Comparison of ENCODE assay signal across 9 mouse cellular contexts in the genomic region with DNA sequence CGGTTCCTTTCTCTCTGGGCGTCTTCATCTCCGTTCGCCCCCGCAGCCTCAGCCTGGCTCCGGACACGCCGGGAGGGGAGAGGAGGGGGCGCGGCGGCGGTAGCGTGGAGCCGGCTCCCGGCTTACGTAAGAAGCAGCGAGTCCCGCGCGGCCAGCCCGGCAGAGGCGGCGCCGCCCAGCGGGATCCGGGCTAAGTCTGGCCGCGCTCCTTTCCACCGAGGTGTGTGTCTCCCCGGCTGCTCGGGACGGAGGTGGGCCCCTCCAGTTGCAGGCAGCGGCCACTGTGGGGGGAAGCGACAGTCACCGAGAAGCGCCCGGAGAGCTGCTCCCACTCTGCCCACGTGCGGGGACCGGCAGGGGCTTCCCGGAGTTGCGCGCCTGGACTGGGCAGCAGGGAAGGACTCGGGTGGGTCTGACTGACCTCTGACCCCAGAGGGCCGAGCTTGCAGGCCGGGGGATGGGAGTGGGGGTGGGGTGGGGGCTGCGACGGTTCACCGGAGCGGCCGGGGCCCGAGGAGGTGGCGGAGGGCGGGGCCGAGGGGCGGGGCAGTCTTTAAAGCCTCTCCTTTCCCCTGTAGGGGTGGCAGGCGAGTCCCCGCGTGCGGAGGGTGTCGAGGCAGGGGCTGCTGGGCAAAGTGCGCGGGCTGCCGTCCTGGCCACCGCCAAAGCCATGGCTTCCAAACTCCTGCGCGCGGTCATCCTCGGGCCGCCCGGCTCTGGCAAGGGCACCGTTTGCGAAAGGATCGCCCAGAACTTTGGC. TPM values are rescaled to one million over a fixed set of nuclear protein-coding genes. Genes with fewer than 3 reads are reported as not detected.
DNase-seq lines count a peak whose midpoint lies in the region; ATAC-seq lines count a peak whose summit lies in the region.
"Had no signal": no experiment of that assay in that cellular context is flagged by ENCODE, and none has a peak within 500 bp of the region (broad histone marks: within the 10 kb centered on the region; RNA-seq: fewer than 3 reads in every experiment).

A gene (plus strand): TSS at position 127 of the 760 bp plus-strand sequence.

- H3K4me2 ChIP-seq in hindbrain, embryonic 11.5 days (replicated peaks; ENCODE audit: low read depth, low read length): peak within 1 kb of the TSS; percentile 99

- peak within 1 kb of the TSS; percentile 42 for H3K27ac ChIP-seq in hindbrain, embryonic 11.5 days (ENCODE audit: low read depth, low read length)
- H3K27ac ChIP-seq: macrophage had no signal

- peak; percentile 88 for ATAC-seq in hindbrain, embryonic 11.5 days (ENCODE audit: low FRiP score)
- ATAC-seq in activated CD4-positive, CD25-positive, alpha-beta regulatory T cell, adult 4 months: no peak

- H3K9me3 ChIP-seq in hindbrain, embryonic 11.5 days (ENCODE audit: control insufficient read depth, low read length): no peaks in the 10 kb centered on the region

- H3K4me1 ChIP-seq in hindbrain, embryonic 11.5 days (replicated peaks; ENCODE audit: control insufficient read depth, insufficient read depth, low read length): no peaks in the 10 kb centered on the region; the same call in 1 of the 2 replicates

- peak within 1 kb of the TSS; percentile 79 for H3K9ac ChIP-seq in hindbrain, embryonic 11.5 days (ENCODE audit: low read depth, low read length)

- no peaks in the 10 kb centered on the region for H3K36me3 ChIP-seq in hindbrain, embryonic 11.5 days (ENCODE audit: control insufficient read depth, insufficient read depth, low read length)

- H3K4me3 ChIP-seq in hindbrain, embryonic 11.5 days (ENCODE audit: low read depth, low read length): peak within 1 kb of the TSS; percentile 83

- peaks cover 3% of the 10 kb centered on the region; the same call in 1 of the 2 replicates for H3K27me3 ChIP-seq in hindbrain, embryonic 11.5 days (ENCODE audit: control insufficient read depth, insufficient read depth, low read length)

- WGBS in hindbrain, embryonic 11.5 days: under 1% methylated on average over 39 of the region's 74 CpGs

- DNase-seq in R1 (ENCODE audit: low read depth, low spot score): peak; percentile 78
- DNase-seq in cerebellum, adult 8-10 months: peak; percentile 77
- DNase-seq in frontal cortex, adult 2 months (ENCODE audit: extremely low spot score in 1 of 2, low spot score in 1 of 2): peak; percentile 23 to 69
- DNase-seq in hindbrain, embryonic 11.5 days (ENCODE audit: low spot score): peak; percentile 76
- peak in 1 of 2 experiments; percentile 36 for DNase-seq in layer of hippocampus, postnatal 14 days (ENCODE audit: low spot score in 2 of 2)
- DNase-seq in lung, postnatal 14 days: peak; percentile 40
- DNase-seq in retina, postnatal 7 days (ENCODE audit: low read depth, low spot score): peak; percentile 17

RNA-seq across cellular contexts. Expression of the gene that starts here (rescaled TPM):
- 25.6 and 25.7 TPM in 2 replicates for polyA plus RNA-seq in frontal cortex, adult 2 months (2012; rRNA removed)
- 7.0 and 10.4 TPM in 2 replicates for polyA plus RNA-seq in hindbrain, embryonic 11.5 days (2014; fragmentation: Nextera tagmentation; extraction: Ambion mirVana)
- total RNA-seq in layer of hippocampus, postnatal 14 days (2021): 10 to 100 TPM; 50.0 to 61.6 TPM
- polyA plus RNA-seq in activated CD4-positive, CD25-positive, alpha-beta regulatory T cell, adult 4 months (2017; shearing (Covaris generic)): under 1 TPM in 1 of 2 experiments, not detected in 1; 0.59 TPM
